Mouse (Mus musculus) bone marrow, adult 2 months (tissue): ENCODE data around the gene Fmo3.

Experiments
- CTCF ChIP-seq: fragments of 200-500 bp; IDR thresholded peaks from 2 replicates; pipeline ENCODE4 v1.5.1; 2011; ENCODE audit warnings: low read length, control low read depth; ENCODE audit not compliant: control insufficient read depth, insufficient read depth
- POLR2A ChIP-seq: fragments of 200-500 bp; IDR thresholded peaks from 2 replicates; pipeline ENCODE4 v1.6.1; 2011; ENCODE audit warnings: low read depth, mild to moderate bottlenecking, control low read depth, low read length, borderline replicate concordance; ENCODE audit not compliant: control insufficient read depth

GRCm38 (mm10) chr1:163009220-163009619 is 24.9 kb upstream of the Fmo3 start:
- no peak for TF ChIP-seq CTCF
- TF ChIP-seq POLR2A = no peak
